Mouse (Mus musculus): ENCODE measurements around the gene Ifit1bl2. TPM values are rescaled to one million over a fixed set of nuclear protein-coding genes. Genes with fewer than 3 reads are reported as not detected.
"Not testable (repeated sequence)": the region's sequence is repeated elsewhere in the genome, so short reads cannot be mapped to it uniquely, and the experiment has no call there.

Ifit1bl2 gene
- polyA plus RNA-seq, 1 experiment from 2014 or later = 0.10 TPM

DNA sequence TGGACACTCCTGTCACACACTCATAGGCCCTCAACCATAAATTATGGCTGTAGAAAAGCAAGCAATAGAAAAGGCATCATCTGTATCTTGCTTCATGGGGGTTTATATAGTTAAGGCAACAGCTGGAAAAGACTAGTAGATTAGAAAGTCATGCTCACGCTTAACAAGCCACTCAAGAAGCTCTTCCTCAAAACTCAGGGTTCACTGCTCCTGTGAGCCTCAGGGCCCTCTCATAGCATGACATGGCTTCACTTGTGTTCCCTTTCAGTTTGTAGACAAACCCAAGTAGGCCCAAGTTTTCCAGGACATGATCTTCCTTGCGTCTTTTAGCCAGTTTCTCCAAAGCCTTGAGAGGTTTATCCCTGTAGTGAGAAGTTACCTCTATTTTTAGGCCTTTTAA lies 47.1 kb downstream of the Ifit1bl2 start:
- H3K27me3 ChIP-seq (ENCODE audit: insufficient read depth, low read length) = no peaks in the 10 kb centered on the region
- ATAC-seq (ENCODE audit: low FRiP score, low TSS enrichment) = no peak
- no peak overlapping the region for H3K9ac ChIP-seq (replicated peaks; ENCODE audit: low read length)
- no peak overlapping the region for H3K27ac ChIP-seq (ENCODE audit: low read length)
- no peaks in the 10 kb centered on the region for H3K4me1 ChIP-seq (ENCODE audit: insufficient read depth, low read length)
- H3K4me3 ChIP-seq (ENCODE audit: low read length) = no peak overlapping the region
- no peaks in the 10 kb centered on the region for H3K9me3 ChIP-seq (ENCODE audit: low read length)
- H3K36me3 ChIP-seq (ENCODE audit: insufficient read depth, low read length) = no peaks in the 10 kb centered on the region
- H3K4me2 ChIP-seq (replicated peaks; ENCODE audit: low read depth, low read length) = no peak overlapping the region
- whole genome bisulfite sequencing = 87% methylated on average over 2 of the region's 2 CpGs

DNA sequence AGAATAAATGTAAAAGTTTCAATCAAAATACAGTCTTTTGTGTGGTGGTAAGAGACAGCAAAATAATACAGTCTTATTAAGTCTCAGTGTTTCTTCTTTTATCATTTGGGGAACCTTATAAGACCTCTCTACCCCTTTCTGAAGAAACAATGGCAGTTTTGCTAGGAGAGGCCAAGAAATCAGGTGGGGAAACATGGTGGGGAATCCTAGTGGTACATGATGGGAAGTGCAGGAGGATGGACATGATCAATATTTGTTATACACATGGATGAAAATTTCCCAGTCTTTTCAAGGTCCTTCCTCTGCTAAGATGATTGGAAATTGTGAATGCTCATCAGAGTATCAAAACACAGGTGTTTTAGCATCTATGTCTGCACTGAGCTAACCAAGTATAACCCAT lies 51.6 kb downstream of the Ifit1bl2 start:
- no peak overlapping the region for H3K4me3 ChIP-seq (ENCODE audit: low read length)
- no peaks in the 10 kb centered on the region for H3K27me3 ChIP-seq (ENCODE audit: insufficient read depth, low read length)
- no peak overlapping the region for H3K9ac ChIP-seq (replicated peaks; ENCODE audit: low read length)
- no peaks in the 10 kb centered on the region for H3K4me1 ChIP-seq (ENCODE audit: insufficient read depth, low read length)
- no peak for ATAC-seq (ENCODE audit: low FRiP score, low TSS enrichment)
- H3K4me2 ChIP-seq (replicated peaks; ENCODE audit: low read depth, low read length) = no peak overlapping the region
- H3K27ac ChIP-seq (ENCODE audit: low read length) = no peak overlapping the region
- no peaks in the 10 kb centered on the region for H3K36me3 ChIP-seq (ENCODE audit: insufficient read depth, low read length)
- H3K9me3 ChIP-seq (ENCODE audit: low read length) = no peaks in the 10 kb centered on the region

DNA sequence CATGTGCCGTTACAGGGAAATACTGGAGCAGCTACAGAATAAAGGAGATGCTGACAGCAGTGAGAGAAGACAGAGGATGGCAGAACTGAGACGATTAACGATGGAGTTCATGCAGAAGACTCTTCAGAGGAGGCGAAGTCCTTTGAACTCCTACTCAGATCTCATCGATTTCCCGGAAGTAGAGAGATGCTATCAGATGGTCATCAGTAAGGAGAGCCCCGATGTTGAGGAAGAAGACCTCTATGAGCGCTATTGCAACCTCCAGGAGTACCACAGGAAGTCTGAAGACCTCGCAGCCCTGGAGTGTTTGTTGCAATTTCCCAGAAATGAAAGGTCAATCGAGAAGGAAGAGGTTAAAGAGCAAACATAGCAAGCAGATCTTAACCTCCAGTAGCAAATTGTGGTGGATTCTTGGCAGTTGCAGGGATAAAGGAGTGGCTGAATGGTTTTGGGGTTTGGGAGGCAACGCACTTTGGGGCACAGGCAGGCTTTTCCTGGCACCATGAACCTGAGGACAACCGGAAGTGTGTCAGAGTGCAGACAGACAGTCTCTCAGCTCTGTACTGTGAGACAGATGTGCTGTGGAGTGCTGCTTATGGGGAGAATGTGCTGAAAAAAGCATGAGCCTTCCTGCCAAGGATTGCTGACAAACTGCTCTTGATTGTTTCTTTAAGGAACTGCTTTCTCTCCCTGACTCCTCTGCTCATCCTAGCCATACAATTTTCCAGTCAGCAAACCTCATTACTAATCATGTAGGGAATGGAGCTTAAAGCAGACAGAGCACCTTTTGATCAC lies 52.4 kb downstream of the Ifit1bl2 start:
- not testable (repeated sequence) for H3K9ac ChIP-seq (replicated peaks; ENCODE audit: low read length); H3K27me3 ChIP-seq (ENCODE audit: insufficient read depth, low read length); H3K4me3 ChIP-seq (ENCODE audit: low read length); H3K27ac ChIP-seq (ENCODE audit: low read length); H3K9me3 ChIP-seq (ENCODE audit: low read length); H3K36me3 ChIP-seq (ENCODE audit: insufficient read depth, low read length); H3K4me1 ChIP-seq (ENCODE audit: insufficient read depth, low read length); H3K4me2 ChIP-seq (replicated peaks; ENCODE audit: low read depth, low read length); ATAC-seq (ENCODE audit: low FRiP score, low TSS enrichment)
- WGBS = 66% methylated on average over 6 of the region's 12 CpGs

DNA sequence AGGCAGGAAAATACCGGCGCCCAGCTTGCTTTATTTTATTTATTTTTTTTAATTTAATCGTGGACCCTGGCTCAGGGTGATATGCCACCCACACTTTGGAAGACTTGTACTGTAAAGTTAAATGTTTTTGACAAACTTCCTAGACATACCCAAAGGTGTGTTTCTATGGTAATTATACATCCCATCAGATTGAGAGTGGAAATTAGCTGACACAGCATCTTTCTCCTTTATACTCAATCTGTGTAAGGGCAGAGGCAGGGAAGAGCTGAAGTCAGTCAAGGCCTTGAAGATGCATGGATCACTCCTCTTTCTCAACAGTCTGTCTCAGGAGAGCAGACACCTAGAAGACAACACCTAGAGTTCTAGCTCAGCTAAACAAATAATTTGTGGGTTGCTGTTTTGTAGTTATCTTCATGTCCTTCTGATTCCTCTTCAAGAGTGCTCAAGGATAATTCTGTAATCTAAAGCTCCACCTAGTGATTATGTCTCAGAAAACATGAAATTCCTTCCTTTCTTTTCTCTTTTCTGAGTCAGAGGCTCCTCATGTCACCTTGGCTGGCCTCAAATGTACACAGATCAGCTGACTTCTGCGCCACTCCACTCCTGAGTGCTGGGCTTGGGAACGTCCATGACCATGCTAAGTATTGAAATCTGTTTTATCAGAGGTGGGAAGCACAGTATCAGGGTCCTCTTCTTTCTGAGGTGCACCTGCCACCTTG lies 54.6 kb downstream of the Ifit1bl2 start:
- not testable (repeated sequence) for H3K9me3 ChIP-seq (ENCODE audit: low read length); H3K9ac ChIP-seq (replicated peaks; ENCODE audit: low read length); H3K36me3 ChIP-seq (ENCODE audit: insufficient read depth, low read length); H3K4me1 ChIP-seq (ENCODE audit: insufficient read depth, low read length); H3K4me2 ChIP-seq (replicated peaks; ENCODE audit: low read depth, low read length); ATAC-seq (ENCODE audit: low FRiP score, low TSS enrichment); H3K27ac ChIP-seq (ENCODE audit: low read length); H3K27me3 ChIP-seq (ENCODE audit: insufficient read depth, low read length); H3K4me3 ChIP-seq (ENCODE audit: low read length)
- 77% methylated on average over 5 of the region's 5 CpGs for WGBS

DNA sequence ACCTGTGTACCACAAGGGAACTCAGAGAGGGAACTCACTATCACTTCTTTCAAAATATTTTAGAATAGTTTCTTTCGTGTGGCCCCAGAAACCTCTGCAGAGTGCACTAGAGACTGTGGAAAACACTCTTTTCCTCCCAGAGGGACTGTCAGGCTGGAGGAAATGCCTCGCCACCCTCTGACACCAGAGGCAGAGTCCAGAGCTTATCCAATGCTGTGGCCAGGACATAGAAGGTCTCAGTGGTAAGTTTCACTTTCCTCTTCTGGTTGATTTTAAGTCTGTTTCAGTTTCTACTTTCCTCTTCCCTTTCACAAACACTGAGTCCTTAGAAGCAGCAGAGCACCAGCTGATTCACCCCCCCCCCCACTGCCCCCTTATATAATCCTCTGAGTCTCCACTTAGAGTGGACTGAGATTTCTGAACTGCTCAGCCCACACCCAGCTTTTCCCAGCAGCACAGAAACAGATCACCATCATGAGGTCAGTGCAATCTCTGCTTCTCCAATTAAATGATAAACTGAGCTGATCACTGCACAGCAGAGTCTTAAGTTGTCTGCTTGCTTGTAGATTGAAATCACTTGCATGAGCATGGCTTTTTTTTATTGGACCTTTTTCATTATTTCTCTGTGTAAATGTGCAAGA lies 57.3 kb downstream of the Ifit1bl2 start, which contains the start of gene Ifit3:
TSS of gene Ifit3 (plus strand) at position 406 of the 641 bp plus-strand sequence.
- H3K27me3 ChIP-seq (ENCODE audit: insufficient read depth, low read length); H3K4me3 ChIP-seq (ENCODE audit: low read length); H3K4me2 ChIP-seq (replicated peaks; ENCODE audit: low read depth, low read length); H3K36me3 ChIP-seq (ENCODE audit: insufficient read depth, low read length); H3K9me3 ChIP-seq (ENCODE audit: low read length); H3K27ac ChIP-seq (ENCODE audit: low read length); H3K9ac ChIP-seq (replicated peaks; ENCODE audit: low read length); H3K4me1 ChIP-seq (ENCODE audit: insufficient read depth, low read length): not testable (repeated sequence)
- 43% methylated on average over 2 of the region's 2 CpGs for WGBS
- peak; percentile 57; the same call in 1 of the 2 replicates for ATAC-seq (ENCODE audit: low FRiP score, low TSS enrichment)

DNA sequence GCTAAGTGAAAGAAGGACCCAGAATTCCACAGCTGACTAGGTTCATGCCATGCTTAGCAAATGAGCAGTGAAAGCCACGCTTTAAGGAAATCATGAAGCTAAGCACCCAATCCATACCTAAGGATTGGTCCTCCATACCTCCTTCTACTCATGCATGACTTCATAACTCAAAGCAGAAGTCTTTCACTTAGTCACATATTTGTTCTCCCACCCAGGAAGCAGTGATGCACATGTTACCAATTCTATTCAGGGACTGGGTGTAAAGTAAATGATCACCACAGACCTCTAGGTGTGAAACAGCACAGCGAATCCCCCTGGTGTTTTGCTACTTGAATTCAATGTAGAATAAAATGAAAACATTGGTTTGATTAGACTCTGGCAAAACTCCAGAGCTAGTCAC lies 57.8 kb downstream of the Ifit1bl2 start:
- ATAC-seq (ENCODE audit: low FRiP score, low TSS enrichment) = peak; percentile 78
- H3K4me3 ChIP-seq (ENCODE audit: low read length); H3K9ac ChIP-seq (replicated peaks; ENCODE audit: low read length); H3K27ac ChIP-seq (ENCODE audit: low read length); H3K4me1 ChIP-seq (ENCODE audit: insufficient read depth, low read length); H3K36me3 ChIP-seq (ENCODE audit: insufficient read depth, low read length); H3K4me2 ChIP-seq (replicated peaks; ENCODE audit: low read depth, low read length); H3K27me3 ChIP-seq (ENCODE audit: insufficient read depth, low read length); H3K9me3 ChIP-seq (ENCODE audit: low read length): not testable (repeated sequence)
- WGBS = 56% methylated on average over 2 of the region's 2 CpGs

DNA sequence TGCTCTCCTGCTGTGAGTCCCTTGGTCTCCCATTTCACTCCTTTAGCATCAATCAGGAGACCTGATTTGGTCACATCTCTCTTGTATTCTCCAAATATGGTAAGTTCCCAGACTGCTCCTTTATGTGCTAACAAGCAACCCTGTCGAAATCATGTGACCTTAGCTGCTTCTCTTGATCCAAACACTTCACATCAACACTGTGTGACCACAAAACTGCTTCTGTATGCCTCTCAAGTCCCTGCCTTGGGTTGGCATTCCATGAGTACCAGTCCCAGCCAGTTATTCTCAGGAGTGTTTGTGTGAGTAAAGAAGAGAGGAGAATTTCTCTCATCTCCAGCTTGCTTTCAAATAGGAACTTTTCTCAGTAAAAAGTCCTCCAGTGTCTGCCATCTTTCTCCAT lies 63.4 kb downstream of the Ifit1bl2 start:
- ATAC-seq (ENCODE audit: low FRiP score, low TSS enrichment) = no peak
- Histone ChIP-seq H3K27ac (ENCODE audit: low read length) (no peak overlapping the region), H3K36me3 (ENCODE audit: insufficient read depth, low read length) (no peaks in the 10 kb centered on the region; the same call in 1 of the 2 replicates), H3K4me2 (replicated peaks; ENCODE audit: low read depth, low read length) (no peak overlapping the region), H3K9ac (replicated peaks; ENCODE audit: low read length) (no peak overlapping the region), H3K4me3 (ENCODE audit: low read length) (no peak overlapping the region), H3K9me3 (ENCODE audit: low read length) (no peaks in the 10 kb centered on the region), H3K27me3 (ENCODE audit: insufficient read depth, low read length) (no peaks in the 10 kb centered on the region), H3K4me1 (ENCODE audit: insufficient read depth, low read length) (no peaks in the 10 kb centered on the region)
- 88% methylated on average over 1 of the region's 1 CpGs for WGBS

DNA sequence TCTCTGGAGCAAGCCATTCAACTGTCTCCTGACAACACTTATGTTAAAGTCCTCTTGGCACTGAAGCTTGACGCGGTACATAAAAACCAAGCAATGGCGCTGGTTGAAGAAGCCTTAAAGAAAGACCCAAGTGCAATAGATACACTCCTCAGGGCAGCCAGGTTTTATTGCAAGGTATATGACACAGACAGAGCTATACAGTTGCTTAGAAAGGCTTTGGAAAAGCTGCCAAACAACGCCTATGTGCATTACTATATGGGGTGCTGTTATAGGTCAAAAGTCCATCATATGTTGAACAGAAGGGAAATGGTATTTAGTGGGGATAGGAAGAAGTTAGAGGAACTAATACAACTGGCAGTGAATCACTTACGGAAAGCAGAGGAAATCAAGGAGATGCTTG lies 66.9 kb downstream of the Ifit1bl2 start:
- H3K4me2 ChIP-seq (replicated peaks; ENCODE audit: low read depth, low read length) = no peak overlapping the region
- H3K27ac ChIP-seq (ENCODE audit: low read length) = no peak overlapping the region
- no peaks in the 10 kb centered on the region; the same call in 1 of the 2 replicates for H3K36me3 ChIP-seq (ENCODE audit: insufficient read depth, low read length)
- H3K9me3 ChIP-seq (ENCODE audit: low read length) = no peaks in the 10 kb centered on the region
- H3K4me1 ChIP-seq (ENCODE audit: insufficient read depth, low read length) = peaks cover 9% of the 10 kb centered on the region
- WGBS = 91% methylated on average over 5 of the region's 5 CpGs
- no peak for ATAC-seq (ENCODE audit: low FRiP score, low TSS enrichment)
- no peak overlapping the region for H3K9ac ChIP-seq (replicated peaks; ENCODE audit: low read length)
- H3K27me3 ChIP-seq (ENCODE audit: insufficient read depth, low read length) = no peaks in the 10 kb centered on the region
- no peak overlapping the region for H3K4me3 ChIP-seq (ENCODE audit: low read length)

DNA sequence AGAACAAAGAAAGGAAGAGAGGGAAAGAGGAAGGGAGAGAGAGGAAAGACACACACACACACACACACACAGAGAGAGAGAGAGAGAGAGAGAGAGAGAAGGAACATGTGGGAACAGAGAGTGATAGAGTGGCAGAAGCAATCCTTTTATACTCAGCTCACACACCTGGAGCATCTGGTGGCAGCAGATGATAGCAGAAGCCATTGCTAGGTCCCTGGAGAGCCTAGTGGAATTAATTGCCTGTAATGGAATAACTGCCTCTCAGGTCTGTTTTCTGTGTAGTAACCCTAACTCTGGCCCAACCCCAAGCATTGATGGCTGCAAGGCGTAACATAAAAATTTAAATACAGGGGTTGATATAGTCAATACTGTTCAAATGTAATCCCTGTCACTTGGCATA lies 69.5 kb downstream of the Ifit1bl2 start:
- H3K4me3 ChIP-seq (ENCODE audit: low read length) = no peak overlapping the region
- no peaks in the 10 kb centered on the region for H3K27me3 ChIP-seq (ENCODE audit: insufficient read depth, low read length)
- no peak for ATAC-seq (ENCODE audit: low FRiP score, low TSS enrichment)
- WGBS = 79% methylated on average over 1 of the region's 1 CpGs
- H3K36me3 ChIP-seq (ENCODE audit: insufficient read depth, low read length) = no peaks in the 10 kb centered on the region; the same call in 1 of the 2 replicates
- no peaks in the 10 kb centered on the region for H3K9me3 ChIP-seq (ENCODE audit: low read length)
- H3K27ac ChIP-seq (ENCODE audit: low read length) = no peak overlapping the region
- H3K4me2 ChIP-seq (replicated peaks; ENCODE audit: low read depth, low read length) = no peak overlapping the region
- H3K9ac ChIP-seq (replicated peaks; ENCODE audit: low read length) = no peak overlapping the region
- H3K4me1 ChIP-seq (ENCODE audit: insufficient read depth, low read length) = peaks cover 9% of the 10 kb centered on the region
